Mouse (Mus musculus): ENCODE measurements around the gene Pou1f1. TPM values are rescaled to one million over a fixed set of nuclear protein-coding genes. Genes with fewer than 3 reads are reported as not detected.

Pou1f1 gene
- polyA plus RNA-seq, 1 experiment: not detected

GRCm38 (mm10) chr16:65550814-65551213 lies 30.5 kb downstream of the Pou1f1 start:
- H3K36me3 ChIP-seq (ENCODE audit: control insufficient read depth, insufficient read depth, low read length): no peaks in the 10 kb centered on the region
- TF ChIP-seq CTCF (IDR thresholded peaks at IDR 0.05; ENCODE audit: control insufficient read depth, insufficient read depth, insufficient replicate concordance, low read depth, low read length) (no peak), POLR2A (IDR thresholded peaks at IDR 0.05; ENCODE audit: control insufficient read depth, low read depth, low read length) (no peak)
- no peak overlapping the region for H3K27ac ChIP-seq (ENCODE audit: control insufficient read depth, insufficient read depth, low read depth, low read length)
- no peaks in the 10 kb centered on the region for H3K27me3 ChIP-seq (ENCODE audit: control insufficient read depth, insufficient read depth, low read length)
- H3K4me3 ChIP-seq (ENCODE audit: control insufficient read depth, low read depth, low read length): no peak overlapping the region
- H3K4me1 ChIP-seq (ENCODE audit: control insufficient read depth, insufficient read depth, low read length): no peaks in the 10 kb centered on the region

DNA sequence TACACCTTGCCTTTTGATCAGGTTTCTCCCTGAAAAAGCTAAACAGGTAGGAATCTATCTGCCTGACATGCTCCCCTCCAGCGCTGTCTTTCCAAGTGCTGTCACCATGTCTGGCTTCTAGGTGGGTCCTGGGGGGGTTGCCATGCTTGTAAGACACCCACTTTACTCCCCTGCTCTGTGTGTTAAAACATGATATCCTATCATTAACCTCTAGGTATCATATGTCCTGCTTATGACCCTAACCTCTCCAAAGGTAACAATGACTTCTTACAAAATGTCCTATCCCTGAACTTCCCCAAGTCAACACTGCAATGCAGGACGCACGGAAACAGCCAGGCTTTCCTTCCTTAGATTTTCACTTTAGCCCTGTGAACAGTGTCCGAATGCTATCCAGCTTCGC lies 34.0 kb downstream of the Pou1f1 start:
- Histone ChIP-seq H3K4me1 (ENCODE audit: control insufficient read depth, insufficient read depth, low read length) (no peaks in the 10 kb centered on the region), H3K27me3 (ENCODE audit: control insufficient read depth, insufficient read depth, low read length) (no peaks in the 10 kb centered on the region), H3K27ac (ENCODE audit: control insufficient read depth, insufficient read depth, low read depth, low read length) (no peak overlapping the region), H3K4me3 (ENCODE audit: control insufficient read depth, low read depth, low read length) (no peak overlapping the region), H3K36me3 (ENCODE audit: control insufficient read depth, insufficient read depth, low read length) (no peaks in the 10 kb centered on the region)
- no peak for TF ChIP-seq POLR2A (IDR thresholded peaks at IDR 0.05; ENCODE audit: control insufficient read depth, low read depth, low read length)
- no peak for TF ChIP-seq CTCF (IDR thresholded peaks at IDR 0.05; ENCODE audit: control insufficient read depth, insufficient read depth, insufficient replicate concordance, low read depth, low read length)

DNA sequence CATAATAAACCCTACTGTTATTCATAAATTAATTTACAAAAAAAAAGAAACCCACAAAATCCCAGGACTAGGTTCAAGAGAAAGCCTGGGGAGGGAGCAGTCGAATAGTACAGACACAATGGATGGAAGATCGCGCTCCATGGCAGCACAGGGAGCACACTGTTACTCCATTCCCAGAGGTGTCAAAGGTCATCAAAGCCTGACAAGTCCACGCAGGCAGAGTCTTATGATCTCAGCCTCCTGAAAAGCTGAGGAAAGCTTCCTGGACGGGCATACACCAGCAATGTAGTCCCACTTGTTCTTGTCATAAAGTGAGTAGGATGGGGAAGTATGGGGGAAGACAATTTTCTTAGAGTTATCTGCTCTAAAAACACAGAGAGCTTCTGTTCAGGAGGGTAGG lies 37.1 kb downstream of the Pou1f1 start:
- Histone ChIP-seq H3K4me3 (ENCODE audit: control insufficient read depth, low read depth, low read length) (no peak overlapping the region), H3K27ac (ENCODE audit: control insufficient read depth, insufficient read depth, low read depth, low read length) (no peak overlapping the region), H3K27me3 (ENCODE audit: control insufficient read depth, insufficient read depth, low read length) (no peaks in the 10 kb centered on the region), H3K4me1 (ENCODE audit: control insufficient read depth, insufficient read depth, low read length) (peaks cover 3% of the 10 kb centered on the region; the same call in 1 of the 2 replicates), H3K36me3 (ENCODE audit: control insufficient read depth, insufficient read depth, low read length) (no peaks in the 10 kb centered on the region)
- no peak for TF ChIP-seq POLR2A (IDR thresholded peaks at IDR 0.05; ENCODE audit: control insufficient read depth, low read depth, low read length)
- TF ChIP-seq CTCF (IDR thresholded peaks at IDR 0.05; ENCODE audit: control insufficient read depth, insufficient read depth, insufficient replicate concordance, low read depth, low read length): no peak

GRCm38 (mm10) chr16:65559591-65559990 lies 39.3 kb downstream of the Pou1f1 start:
- no peak for TF ChIP-seq CTCF (IDR thresholded peaks at IDR 0.05; ENCODE audit: control insufficient read depth, insufficient read depth, insufficient replicate concordance, low read depth, low read length)
- peaks cover 6% of the 10 kb centered on the region for H3K4me1 ChIP-seq (ENCODE audit: control insufficient read depth, insufficient read depth, low read length)
- no peaks in the 10 kb centered on the region for H3K36me3 ChIP-seq (ENCODE audit: control insufficient read depth, insufficient read depth, low read length)
- no peak overlapping the region for H3K4me3 ChIP-seq (ENCODE audit: control insufficient read depth, low read depth, low read length)
- H3K27me3 ChIP-seq (ENCODE audit: control insufficient read depth, insufficient read depth, low read length): no peaks in the 10 kb centered on the region
- H3K27ac ChIP-seq (ENCODE audit: control insufficient read depth, insufficient read depth, low read depth, low read length): no peak overlapping the region

GRCm38 (mm10) chr16:65560996-65561962 lies 41.0 kb downstream of the Pou1f1 start:
- H3K27ac ChIP-seq (ENCODE audit: control insufficient read depth, insufficient read depth, low read depth, low read length): no peak overlapping the region
- TF ChIP-seq CTCF (IDR thresholded peaks at IDR 0.05; ENCODE audit: control insufficient read depth, insufficient read depth, insufficient replicate concordance, low read depth, low read length): no peak
- TF ChIP-seq POLR2A (IDR thresholded peaks at IDR 0.05; ENCODE audit: control insufficient read depth, low read depth, low read length): no peak

GRCm38 (mm10) chr16:65561963-65562863 lies 41.9 kb downstream of the Pou1f1 start, which contains the start of gene Chmp2b:
Gene Chmp2b, minus strand, starts transcription at chr16:65562726.
- Histone ChIP-seq H3K27ac (ENCODE audit: control insufficient read depth, insufficient read depth, low read depth, low read length) (peak within 1 kb of the TSS; percentile 74), H3K27me3 (ENCODE audit: control insufficient read depth, insufficient read depth, low read length) (no peaks in the 10 kb centered on the region), H3K4me3 (ENCODE audit: control insufficient read depth, low read depth, low read length) (peak within 1 kb of the TSS; percentile 92), H3K36me3 (ENCODE audit: control insufficient read depth, insufficient read depth, low read length) (no peaks in the 10 kb centered on the region), H3K4me1 (ENCODE audit: control insufficient read depth, insufficient read depth, low read length) (peaks cover 6% of the 10 kb centered on the region)
- peak; percentile 73 for TF ChIP-seq POLR2A (IDR thresholded peaks at IDR 0.05; ENCODE audit: control insufficient read depth, low read depth, low read length)
- no peak for TF ChIP-seq CTCF (IDR thresholded peaks at IDR 0.05; ENCODE audit: control insufficient read depth, insufficient read depth, insufficient replicate concordance, low read depth, low read length)

More at GRCm38 (mm10) chr16:65560996-65561962, 41.0 kb downstream of the Pou1f1 start:
- H3K4me1 ChIP-seq (ENCODE audit: control insufficient read depth, insufficient read depth, low read length): peaks cover 6% of the 10 kb centered on the region
- H3K36me3 ChIP-seq (ENCODE audit: control insufficient read depth, insufficient read depth, low read length): no peaks in the 10 kb centered on the region
- peak overlapping the region; percentile 92 for H3K4me3 ChIP-seq (ENCODE audit: control insufficient read depth, low read depth, low read length)
- H3K27me3 ChIP-seq (ENCODE audit: control insufficient read depth, insufficient read depth, low read length): no peaks in the 10 kb centered on the region

GRCm38 (mm10) chr16:65562864-65563206 lies 42.5 kb downstream of the Pou1f1 start:
- Histone ChIP-seq H3K27ac (ENCODE audit: control insufficient read depth, insufficient read depth, low read depth, low read length) (peak overlapping the region; percentile 37), H3K4me3 (ENCODE audit: control insufficient read depth, low read depth, low read length) (peak overlapping the region; percentile 92), H3K27me3 (ENCODE audit: control insufficient read depth, insufficient read depth, low read length) (no peaks in the 10 kb centered on the region), H3K36me3 (ENCODE audit: control insufficient read depth, insufficient read depth, low read length) (no peaks in the 10 kb centered on the region), H3K4me1 (ENCODE audit: control insufficient read depth, insufficient read depth, low read length) (peaks cover 6% of the 10 kb centered on the region)
- TF ChIP-seq POLR2A (IDR thresholded peaks at IDR 0.05; ENCODE audit: control insufficient read depth, low read depth, low read length) (no peak), CTCF (IDR thresholded peaks at IDR 0.05; ENCODE audit: control insufficient read depth, insufficient read depth, insufficient replicate concordance, low read depth, low read length) (no peak)
